Mouse (Mus musculus): Measurements from ENCODE around the gene Nlrp3. TPM values are rescaled to one million over a fixed set of nuclear protein-coding genes. Genes with fewer than 3 reads are reported as not detected.

The Nlrp3 gene
- polyA plus RNA-seq (2015; fragmentation: Nextera tagmentation; extraction: Ambion mirVana): 0.16 and 0.25 TPM in 2 replicates

DNA sequence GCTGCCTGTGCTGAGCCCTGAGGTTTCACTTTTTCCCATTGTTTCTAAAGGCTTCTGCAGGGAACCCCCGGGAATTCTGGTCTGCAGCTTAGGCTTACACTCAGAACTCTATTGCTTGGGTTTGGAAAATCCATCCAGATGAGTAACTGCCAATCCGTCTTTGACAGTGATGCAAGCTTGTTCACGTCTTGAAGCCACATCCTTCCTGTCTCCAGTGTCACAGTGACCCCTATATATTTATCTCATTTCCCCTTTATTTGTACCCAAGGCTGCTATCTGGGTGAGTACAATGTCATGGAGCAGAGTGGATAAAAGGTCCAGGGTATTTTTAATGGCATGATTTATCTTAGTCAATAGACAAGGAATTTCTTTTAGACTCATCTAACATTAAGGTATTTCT lies at the start of gene Nlrp3:
Gene Nlrp3 (plus strand): TSS at position 245 of the 400 bp plus-strand sequence.
- Histone ChIP-seq H3K4me2 (replicated peaks) (no peak within 1 kb of the TSS), H3K36me3 (no peaks in the 10 kb centered on the region), H3K9me3 (replicated peaks) (no peaks in the 10 kb centered on the region), H3K27me3 (no peaks in the 10 kb centered on the region), H3K27ac (replicated peaks) (no peak within 1 kb of the TSS), H3K4me3 (replicated peaks) (no peak within 1 kb of the TSS), H3K9ac (no peak within 1 kb of the TSS), H3K4me1 (peaks cover 15% of the 10 kb centered on the region)
- WGBS: 42% methylated on average over 3 of the region's 3 CpGs
- no peak for ATAC-seq (ENCODE audit: insufficient number of reproducible peaks, low FRiP score, low TSS enrichment, low read depth)

- H3K4me1 ChIP-seq: no peaks in the 10 kb centered on the region
- H3K9ac ChIP-seq: no peak overlapping the region
- 79% methylated on average over 6 of the region's 6 CpGs for WGBS
- no peaks in the 10 kb centered on the region for H3K27me3 ChIP-seq
- no peak for ATAC-seq (ENCODE audit: insufficient number of reproducible peaks, low FRiP score, low TSS enrichment, low read depth)
- no peak overlapping the region for H3K4me3 ChIP-seq (replicated peaks)
- H3K9me3 ChIP-seq (replicated peaks): no peaks in the 10 kb centered on the region
- H3K27ac ChIP-seq (replicated peaks): no peak overlapping the region
- H3K36me3 ChIP-seq: peaks cover 96% of the 10 kb centered on the region
- no peak overlapping the region for H3K4me2 ChIP-seq (replicated peaks)
Observed at GRCm38 (mm10) chr11:59496672-59497310, 44.6 kb upstream of the Nlrp3 start.

GRCm38 (mm10) chr11:59497747-59498146 lies 43.6 kb upstream of the Nlrp3 start:
- no peak for ATAC-seq (ENCODE audit: insufficient number of reproducible peaks, low FRiP score, low TSS enrichment, low read depth)
- Histone ChIP-seq H3K4me1 (no peaks in the 10 kb centered on the region), H3K4me3 (replicated peaks) (no peak overlapping the region), H3K9me3 (replicated peaks) (no peaks in the 10 kb centered on the region), H3K27me3 (no peaks in the 10 kb centered on the region), H3K27ac (replicated peaks) (no peak overlapping the region), H3K9ac (no peak overlapping the region), H3K36me3 (peaks cover 96% of the 10 kb centered on the region), H3K4me2 (replicated peaks) (no peak overlapping the region)
- WGBS: 93% methylated on average over 7 of the region's 7 CpGs

- H3K4me3 ChIP-seq (replicated peaks): no peak overlapping the region
- H3K9ac ChIP-seq: no peak overlapping the region
- peaks cover 70% of the 10 kb centered on the region for H3K36me3 ChIP-seq
- no peak overlapping the region for H3K27ac ChIP-seq (replicated peaks)
- H3K27me3 ChIP-seq: no peaks in the 10 kb centered on the region
- no peak for ATAC-seq (ENCODE audit: insufficient number of reproducible peaks, low FRiP score, low TSS enrichment, low read depth)
- H3K4me1 ChIP-seq: peaks cover 9% of the 10 kb centered on the region
- H3K9me3 ChIP-seq (replicated peaks): no peaks in the 10 kb centered on the region
- H3K4me2 ChIP-seq (replicated peaks): no peak overlapping the region
- 86% methylated on average over 5 of the region's 5 CpGs for WGBS
Observed at GRCm38 (mm10) chr11:59501978-59502700, 39.2 kb upstream of the Nlrp3 start.

- Histone ChIP-seq H3K27ac (replicated peaks) (peak overlapping the region; percentile 98), H3K9me3 (replicated peaks) (no peaks in the 10 kb centered on the region), H3K27me3 (no peaks in the 10 kb centered on the region), H3K4me1 (peaks cover 18% of the 10 kb centered on the region), H3K9ac (peak overlapping the region; percentile 97), H3K4me2 (replicated peaks) (peak overlapping the region; percentile 77), H3K36me3 (peaks cover 42% of the 10 kb centered on the region), H3K4me3 (replicated peaks) (peak overlapping the region; percentile 90)
- peak; percentile 45; the same call in 1 of the 2 replicates for ATAC-seq (ENCODE audit: insufficient number of reproducible peaks, low FRiP score, low TSS enrichment, low read depth)
- WGBS: 0% methylated on average over 21 of the region's 21 CpGs
Observed at GRCm38 (mm10) chr11:59505351-59505838, 36.0 kb upstream of the Nlrp3 start.

GRCm38 (mm10) chr11:59505839-59506712 lies 35.3 kb upstream of the Nlrp3 start:
- Histone ChIP-seq H3K36me3 (peaks cover 39% of the 10 kb centered on the region), H3K27me3 (no peaks in the 10 kb centered on the region)
- WGBS: under 1% methylated on average over 62 of the region's 71 CpGs

GRCm38 (mm10) chr11:59506713-59507074 lies 34.7 kb upstream of the Nlrp3 start:
- Histone ChIP-seq H3K4me2 (replicated peaks) (peak overlapping the region; percentile 77), H3K27ac (replicated peaks) (peak overlapping the region; percentile 98), H3K9ac (peak overlapping the region; percentile 97), H3K9me3 (replicated peaks) (no peaks in the 10 kb centered on the region), H3K36me3 (peaks cover 38% of the 10 kb centered on the region), H3K4me3 (replicated peaks) (peak overlapping the region; percentile 90), H3K4me1 (peaks cover 18% of the 10 kb centered on the region), H3K27me3 (no peaks in the 10 kb centered on the region)
- WGBS: 1% methylated on average over 14 of the region's 14 CpGs
- peak; percentile 22 for ATAC-seq (ENCODE audit: insufficient number of reproducible peaks, low FRiP score, low TSS enrichment, low read depth)

More at GRCm38 (mm10) chr11:59505839-59506712, 35.3 kb upstream of the Nlrp3 start:
- H3K27ac ChIP-seq (replicated peaks): peak overlapping the region; percentile 98
- H3K4me3 ChIP-seq (replicated peaks): peak overlapping the region; percentile 90
- peak overlapping the region; percentile 97 for H3K9ac ChIP-seq
- peak; percentile 95 for ATAC-seq (ENCODE audit: insufficient number of reproducible peaks, low FRiP score, low TSS enrichment, low read depth)
- peaks cover 18% of the 10 kb centered on the region for H3K4me1 ChIP-seq
- no peaks in the 10 kb centered on the region for H3K9me3 ChIP-seq (replicated peaks)
- H3K4me2 ChIP-seq (replicated peaks): peak overlapping the region; percentile 77

- 80% methylated on average over 1 of the region's 1 CpGs for WGBS
- H3K4me1 ChIP-seq: peaks cover 11% of the 10 kb centered on the region
- H3K9ac ChIP-seq: no peak overlapping the region
- no peak overlapping the region for H3K4me3 ChIP-seq (replicated peaks)
- peaks cover 12% of the 10 kb centered on the region for H3K36me3 ChIP-seq
- H3K27ac ChIP-seq (replicated peaks): no peak overlapping the region
- H3K27me3 ChIP-seq: no peaks in the 10 kb centered on the region
- H3K4me2 ChIP-seq (replicated peaks): no peak overlapping the region
- H3K9me3 ChIP-seq (replicated peaks): no peaks in the 10 kb centered on the region
- ATAC-seq (ENCODE audit: insufficient number of reproducible peaks, low FRiP score, low TSS enrichment, low read depth): no peak
Observed at GRCm38 (mm10) chr11:59511558-59511957, 29.8 kb upstream of the Nlrp3 start.

DNA sequence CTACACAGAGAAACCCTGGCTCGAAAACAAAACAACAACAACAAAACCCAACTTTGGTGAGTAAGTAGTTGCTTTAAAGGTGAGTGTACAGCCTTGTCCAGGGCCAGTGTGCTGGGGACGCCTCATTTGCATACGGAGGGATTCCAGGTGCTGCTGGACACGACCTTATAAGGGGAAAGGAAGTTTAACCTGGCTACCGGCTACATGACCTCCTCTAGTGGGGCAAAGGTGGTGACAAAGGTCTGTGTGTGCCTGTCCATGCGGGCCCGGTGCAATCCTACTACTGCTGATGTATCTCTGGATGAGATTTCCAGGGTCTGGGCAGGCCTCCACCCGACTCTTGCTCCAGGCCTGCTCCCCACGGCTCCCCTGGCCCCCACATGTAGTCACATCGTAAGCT lies 28.6 kb upstream of the Nlrp3 start:
- H3K4me1 ChIP-seq: peaks cover 3% of the 10 kb centered on the region
- no peak overlapping the region for H3K9ac ChIP-seq
- no peak overlapping the region for H3K4me3 ChIP-seq (replicated peaks)
- no peak overlapping the region for H3K4me2 ChIP-seq (replicated peaks)
- H3K27ac ChIP-seq (replicated peaks): no peak overlapping the region
- ATAC-seq (ENCODE audit: insufficient number of reproducible peaks, low FRiP score, low TSS enrichment, low read depth): no peak
- no peaks in the 10 kb centered on the region for H3K27me3 ChIP-seq
- WGBS: 77% methylated on average over 10 of the region's 10 CpGs
- H3K36me3 ChIP-seq: peaks cover 12% of the 10 kb centered on the region
- H3K9me3 ChIP-seq (replicated peaks): no peaks in the 10 kb centered on the region

DNA sequence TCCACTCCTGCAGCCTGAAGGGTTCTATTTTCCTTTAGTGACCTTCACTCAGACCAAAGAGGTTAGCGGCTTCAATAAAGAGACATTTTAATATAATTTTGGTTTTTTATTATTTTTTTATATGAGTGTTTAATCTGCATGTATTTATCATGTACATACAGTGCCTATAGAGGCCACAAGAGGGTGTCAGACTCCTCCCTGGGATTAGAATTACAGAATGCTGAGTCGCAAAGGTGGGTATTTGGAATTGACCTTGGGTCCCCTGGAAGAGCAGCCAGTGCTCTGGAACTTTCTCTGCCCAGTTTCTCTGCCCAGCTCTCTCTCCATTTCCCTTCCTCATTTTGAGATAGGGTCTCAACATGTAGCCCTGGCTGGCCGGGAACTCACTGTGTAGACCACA lies 27.8 kb upstream of the Nlrp3 start:
- Histone ChIP-seq H3K27ac (replicated peaks) (no peak overlapping the region), H3K9ac (no peak overlapping the region), H3K4me2 (replicated peaks) (no peak overlapping the region), H3K27me3 (no peaks in the 10 kb centered on the region), H3K4me3 (replicated peaks) (no peak overlapping the region), H3K36me3 (peaks cover 12% of the 10 kb centered on the region), H3K4me1 (no peaks in the 10 kb centered on the region), H3K9me3 (replicated peaks) (no peaks in the 10 kb centered on the region)
- WGBS: 78% methylated on average over 3 of the region's 3 CpGs
- ATAC-seq (ENCODE audit: insufficient number of reproducible peaks, low FRiP score, low TSS enrichment, low read depth): no peak

DNA sequence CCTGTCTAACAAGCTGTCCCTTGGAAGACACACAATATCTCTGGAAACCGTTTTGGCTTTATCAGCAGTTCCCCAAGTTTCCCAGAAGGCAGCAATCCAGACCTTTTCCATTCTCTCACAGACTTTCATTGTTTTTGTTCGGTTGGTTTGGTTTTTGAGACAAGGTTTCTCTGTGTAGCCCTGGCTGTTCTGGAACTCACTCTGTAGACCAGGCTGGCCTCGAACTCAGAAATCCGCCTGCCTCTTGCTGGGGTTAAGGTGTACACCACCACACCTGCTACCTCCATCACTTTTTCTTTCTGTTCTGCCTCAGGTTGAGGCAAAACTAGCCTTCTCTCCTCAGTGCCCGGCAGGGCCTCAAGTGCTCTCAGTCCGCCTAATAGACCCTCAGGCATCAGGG lies 27.0 kb upstream of the Nlrp3 start:
- no peaks in the 10 kb centered on the region for H3K27me3 ChIP-seq
- H3K9ac ChIP-seq: no peak overlapping the region
- ATAC-seq (ENCODE audit: insufficient number of reproducible peaks, low FRiP score, low TSS enrichment, low read depth): no peak
- peaks cover 12% of the 10 kb centered on the region for H3K36me3 ChIP-seq
- no peaks in the 10 kb centered on the region for H3K4me1 ChIP-seq
- H3K27ac ChIP-seq (replicated peaks): peak overlapping the region; percentile 7; the same call in 1 of the 2 replicates
- H3K4me2 ChIP-seq (replicated peaks): no peak overlapping the region
- WGBS: 47% methylated on average over 6 of the region's 6 CpGs
- no peaks in the 10 kb centered on the region for H3K9me3 ChIP-seq (replicated peaks)
- H3K4me3 ChIP-seq (replicated peaks): no peak overlapping the region
